Mouse (Mus musculus): ENCODE measurements around the gene Zfp30. TPM values are rescaled to one million over a fixed set of nuclear protein-coding genes. Genes with fewer than 3 reads are reported as not detected.

The Zfp30 gene
- polyA plus RNA-seq, 1 experiment from 2014 or later: 11.0 TPM

MicroRNAs encoded within 50 kb of the gene (microRNA counts, 519-probe panel; counts per million panel counts)
- 31.2 counts per million for microRNA mmu-miR-1964

Small RNA genes lying within 50 kb of the gene (microRNA-seq; reads per million reads assigned to microRNA genes)
- 5.9 reads per million for gene Mir1964 (ENCODE audit: insufficient number of aligned reads)

Other genes starting within 250 kb of the Zfp30 start
- gene Catsperg2, start 57.0 kb upstream of the Zfp30 start, polyA plus RNA-seq (2014; fragmentation: Nextera tagmentation; extraction: Ambion mirVana): 0.11 TPM in 1 of 2 replicates, not detected in the other
- 15.5 and 17.3 TPM in 2 replicates for gene Zfp84, start 15.4 kb upstream of the Zfp30 start, polyA plus RNA-seq (2014; fragmentation: Nextera tagmentation; extraction: Ambion mirVana)
- gene Zfp790, start 32.1 kb downstream of the Zfp30 start, polyA plus RNA-seq (2014; fragmentation: Nextera tagmentation; extraction: Ambion mirVana): 18.6 and 19.0 TPM in 2 replicates
- gene Zfp940, start 69.7 kb downstream of the Zfp30 start, polyA plus RNA-seq (2014; fragmentation: Nextera tagmentation; extraction: Ambion mirVana): 10.7 and 11.3 TPM in 2 replicates
- 10.4 and 13.4 TPM in 2 replicates for gene Zfp420, start 76.0 kb downstream of the Zfp30 start, polyA plus RNA-seq (2014; fragmentation: Nextera tagmentation; extraction: Ambion mirVana)
- gene Zfp27, start 122.6 kb downstream of the Zfp30 start, polyA plus RNA-seq (2014; fragmentation: Nextera tagmentation; extraction: Ambion mirVana): 12.4 and 13.7 TPM in 2 replicates
- 7.5 and 7.9 TPM in 2 replicates for gene Zfp383, start 124.2 kb downstream of the Zfp30 start, polyA plus RNA-seq (2014; fragmentation: Nextera tagmentation; extraction: Ambion mirVana)
- 13.1 and 13.2 TPM in 2 replicates for gene Zfp74, start 170.1 kb downstream of the Zfp30 start, polyA plus RNA-seq (2014; fragmentation: Nextera tagmentation; extraction: Ambion mirVana)
- gene Zfp568, start 200.0 kb downstream of the Zfp30 start, polyA plus RNA-seq (2014; fragmentation: Nextera tagmentation; extraction: Ambion mirVana): 13.6 and 15.3 TPM in 2 replicates

Measured in forebrain, embryonic 11.5 days (tissue).